Mouse (Mus musculus): Measurements from ENCODE around the gene Ankrd33b. TPM values are rescaled to one million over a fixed set of nuclear protein-coding genes. Genes with fewer than 3 reads are reported as not detected.
A peak's percentile ranks its signal among the peaks of the same experiment; 100 is the strongest.

Gene Ankrd33b
- total and polyA plus RNA-seq, 2 experiments from 2014 or later, result 0.99 to 1.1 TPM

DNA sequence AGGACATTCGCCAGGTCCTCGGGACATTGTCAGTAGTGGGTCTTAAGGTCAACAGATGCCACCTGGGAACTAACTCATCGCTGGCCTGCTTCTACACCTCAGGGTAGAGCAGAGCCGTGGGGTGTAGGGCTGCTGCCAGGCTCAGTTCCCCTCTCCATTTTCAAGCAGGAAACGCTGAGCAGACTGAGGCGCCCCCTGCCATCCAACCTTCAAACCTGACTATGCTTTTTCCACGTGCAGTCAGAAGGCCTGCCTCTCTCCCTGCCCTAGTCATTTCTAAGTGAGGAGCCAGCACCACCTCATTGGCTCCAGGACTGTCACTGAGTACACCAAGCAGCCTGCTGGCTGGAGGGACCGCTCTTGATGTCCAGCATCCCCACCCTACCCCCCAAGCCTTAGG is 114.1 kb downstream of the Ankrd33b start:
- WGBS, result 75% methylated on average over 8 of the region's 8 CpGs
- H3K27ac ChIP-seq (ENCODE audit: low read depth, low read length), result no peak overlapping the region
- no peak overlapping the region for H3K4me2 ChIP-seq (ENCODE audit: low read depth, low read length, poor library complexity, severe bottlenecking)
- no peak for ATAC-seq (ENCODE audit: low FRiP score)
- H3K4me3 ChIP-seq (ENCODE audit: low read depth, low read length), result no peak overlapping the region
- no peaks in the 10 kb centered on the region for H3K36me3 ChIP-seq (ENCODE audit: insufficient read depth, low read length)
- H3K9me3 ChIP-seq (ENCODE audit: low read length), result no peaks in the 10 kb centered on the region
- H3K4me1 ChIP-seq (ENCODE audit: insufficient read depth, low read length), result 0 out of 2 replicates have a peak, but pooled peaks cover 3% of the 10 kb centered on the region
- no peaks in the 10 kb centered on the region for H3K27me3 ChIP-seq (ENCODE audit: insufficient read depth, low read length)
- peak; percentile 35 for TF ChIP-seq CTCF (IDR thresholded peaks at IDR 0.05)
- H3K9ac ChIP-seq (replicated peaks; ENCODE audit: low read length, poor library complexity, severe bottlenecking), result no peak overlapping the region
- DNase-seq (ENCODE audit: low spot score), result no peak

DNA sequence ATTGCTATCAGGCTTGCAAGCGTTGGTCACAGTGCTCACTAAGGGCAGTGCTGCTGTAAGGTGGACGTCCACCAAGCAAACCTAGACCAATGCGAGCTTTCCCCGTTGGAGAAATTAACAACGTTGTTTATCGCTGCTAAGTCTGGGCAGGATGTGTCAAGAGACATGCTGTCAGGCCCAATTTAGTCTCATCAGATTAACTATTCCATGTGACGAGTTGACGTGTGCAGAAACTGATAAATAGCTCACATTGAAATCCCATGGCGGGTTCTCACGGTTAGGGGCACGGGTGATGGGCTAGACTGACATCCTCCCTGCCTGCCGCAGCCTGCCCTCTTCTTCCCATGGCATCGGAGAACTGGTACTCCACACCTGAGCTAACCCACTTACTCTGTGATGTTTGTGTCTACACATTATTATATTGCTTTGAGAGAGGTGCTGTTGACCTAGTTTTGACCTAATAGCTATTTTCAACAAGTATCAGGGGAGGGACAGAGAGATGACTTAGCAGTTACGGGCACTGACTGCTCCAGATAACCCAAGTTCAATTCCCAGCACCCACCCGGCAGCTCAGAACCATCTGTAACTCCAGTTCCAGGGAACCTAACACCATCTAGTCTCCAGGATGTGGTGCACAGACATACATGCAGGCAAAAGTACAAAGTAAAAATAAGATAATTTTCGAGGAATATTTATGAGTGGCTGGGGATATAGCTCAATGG is 114.8 kb downstream of the Ankrd33b start:
- 55% methylated on average over 16 of the region's 16 CpGs for WGBS
- H3K36me3 ChIP-seq (ENCODE audit: insufficient read depth, low read length), result no peaks in the 10 kb centered on the region
- no peaks in the 10 kb centered on the region for H3K9me3 ChIP-seq (ENCODE audit: low read length)
- no peak overlapping the region for H3K27ac ChIP-seq (ENCODE audit: low read depth, low read length)
- H3K27me3 ChIP-seq (ENCODE audit: insufficient read depth, low read length), result no peaks in the 10 kb centered on the region
- H3K4me3 ChIP-seq (ENCODE audit: low read depth, low read length), result no peak overlapping the region
- DNase-seq (ENCODE audit: low spot score) (no peak), ATAC-seq (ENCODE audit: low FRiP score) (no peak)
- no peak for TF ChIP-seq CTCF (IDR thresholded peaks at IDR 0.05)
- 0 out of 2 replicates have a peak, but pooled peaks cover 3% of the 10 kb centered on the region for H3K4me1 ChIP-seq (ENCODE audit: insufficient read depth, low read length)
- no peak overlapping the region for H3K4me2 ChIP-seq (ENCODE audit: low read depth, low read length, poor library complexity, severe bottlenecking)
- H3K9ac ChIP-seq (replicated peaks; ENCODE audit: low read length, poor library complexity, severe bottlenecking), result no peak overlapping the region

DNA sequence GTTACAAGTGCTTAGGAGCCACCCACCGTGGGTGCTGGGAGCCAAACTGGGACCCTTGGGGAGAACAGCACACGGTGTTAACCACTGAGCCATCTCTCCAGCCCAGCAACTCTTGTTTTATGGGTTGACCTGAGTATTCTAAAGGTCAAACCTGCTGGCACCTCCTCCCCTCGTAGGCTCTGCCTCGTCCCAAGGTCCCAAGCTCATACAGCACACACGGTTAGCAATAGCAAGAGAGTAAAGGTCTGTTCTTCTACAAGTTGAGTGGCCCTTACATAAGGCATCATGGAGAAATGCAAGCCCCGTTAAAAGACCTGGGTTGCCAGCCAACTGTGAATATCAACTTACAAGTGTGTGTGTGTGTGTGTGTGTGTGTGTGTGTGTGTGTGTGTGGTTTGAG is 116.3 kb downstream of the Ankrd33b start:
- no peak for DNase-seq (ENCODE audit: low spot score)

DNA sequence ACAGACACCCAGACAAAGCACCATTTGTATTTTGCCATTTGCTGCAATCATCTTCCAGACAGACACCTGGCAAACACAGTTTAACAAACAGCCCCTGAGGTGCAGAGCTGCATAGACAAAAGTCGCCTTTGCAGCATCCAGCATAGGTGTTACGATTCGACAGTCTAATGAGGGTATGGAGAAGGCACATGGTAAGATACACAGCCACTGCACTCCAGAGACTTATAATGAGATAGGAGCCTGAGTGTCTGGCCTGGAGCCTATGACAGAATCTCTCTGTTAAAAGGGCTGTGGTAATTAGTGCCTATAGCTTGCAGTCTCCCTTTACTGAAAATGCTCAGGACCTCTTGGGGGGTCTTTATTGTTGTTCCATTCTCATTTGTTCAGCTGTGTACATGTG is 116.8 kb downstream of the Ankrd33b start:
- Histone ChIP-seq H3K9ac (replicated peaks; ENCODE audit: low read length, poor library complexity, severe bottlenecking) (no peak overlapping the region), H3K9me3 (ENCODE audit: low read length) (no peaks in the 10 kb centered on the region), H3K4me3 (ENCODE audit: low read depth, low read length) (no peak overlapping the region), H3K4me1 (ENCODE audit: insufficient read depth, low read length) (0 out of 2 replicates have a peak, but pooled peaks cover 3% of the 10 kb centered on the region), H3K36me3 (ENCODE audit: insufficient read depth, low read length) (no peaks in the 10 kb centered on the region), H3K27me3 (ENCODE audit: insufficient read depth, low read length) (no peaks in the 10 kb centered on the region), H3K4me2 (ENCODE audit: low read depth, low read length, poor library complexity, severe bottlenecking) (no peak overlapping the region), H3K27ac (ENCODE audit: low read depth, low read length) (no peak overlapping the region)
- ATAC-seq (ENCODE audit: low FRiP score) (no peak), DNase-seq (ENCODE audit: low spot score) (no peak)
- TF ChIP-seq CTCF (IDR thresholded peaks at IDR 0.05), result no peak
- WGBS, result 49% methylated on average over 3 of the region's 3 CpGs

More for the DNA sequence above, 116.3 kb downstream of the Ankrd33b start:
- H3K9ac ChIP-seq (replicated peaks; ENCODE audit: low read length, poor library complexity, severe bottlenecking), result no peak overlapping the region
- no peak for TF ChIP-seq CTCF (IDR thresholded peaks at IDR 0.05)
- H3K4me2 ChIP-seq (ENCODE audit: low read depth, low read length, poor library complexity, severe bottlenecking), result no peak overlapping the region
- no peaks in the 10 kb centered on the region for H3K27me3 ChIP-seq (ENCODE audit: insufficient read depth, low read length)
- no peak overlapping the region for H3K27ac ChIP-seq (ENCODE audit: low read depth, low read length)
- H3K9me3 ChIP-seq (ENCODE audit: low read length), result no peaks in the 10 kb centered on the region
- no peak overlapping the region for H3K4me3 ChIP-seq (ENCODE audit: low read depth, low read length)
- ATAC-seq (ENCODE audit: low FRiP score), result no peak
- 0 out of 2 replicates have a peak, but pooled peaks cover 3% of the 10 kb centered on the region for H3K4me1 ChIP-seq (ENCODE audit: insufficient read depth, low read length)
- 84% methylated on average over 6 of the region's 6 CpGs for WGBS
- no peaks in the 10 kb centered on the region for H3K36me3 ChIP-seq (ENCODE audit: insufficient read depth, low read length)

DNA sequence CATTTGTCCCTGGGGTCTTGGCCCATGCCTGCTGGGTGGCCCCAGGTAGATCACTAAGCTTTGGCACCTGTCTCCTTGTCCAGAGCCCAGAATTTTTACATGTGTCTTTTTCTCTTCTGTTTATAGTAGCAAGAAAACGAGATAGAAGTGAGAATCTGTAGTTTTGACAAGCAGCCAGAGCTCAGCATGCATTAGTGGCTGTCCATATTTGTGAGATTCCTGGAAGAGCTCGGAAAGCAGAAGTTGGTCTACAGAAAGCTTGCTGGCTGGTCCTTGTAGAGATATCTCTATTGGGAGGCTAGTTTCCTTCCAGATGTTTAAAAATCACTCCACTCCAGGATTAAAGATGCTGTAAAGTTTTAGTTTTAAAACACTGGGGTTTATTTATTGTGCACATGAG is 117.5 kb downstream of the Ankrd33b start:
- no peak for ATAC-seq (ENCODE audit: low FRiP score)
- Histone ChIP-seq H3K4me1 (ENCODE audit: insufficient read depth, low read length) (0 out of 2 replicates have a peak, but pooled peaks cover 3% of the 10 kb centered on the region), H3K9ac (replicated peaks; ENCODE audit: low read length, poor library complexity, severe bottlenecking) (no peak overlapping the region), H3K27ac (ENCODE audit: low read depth, low read length) (no peak overlapping the region), H3K36me3 (ENCODE audit: insufficient read depth, low read length) (no peaks in the 10 kb centered on the region), H3K4me3 (ENCODE audit: low read depth, low read length) (no peak overlapping the region), H3K4me2 (ENCODE audit: low read depth, low read length, poor library complexity, severe bottlenecking) (no peak overlapping the region), H3K9me3 (ENCODE audit: low read length) (no peaks in the 10 kb centered on the region), H3K27me3 (ENCODE audit: insufficient read depth, low read length) (no peaks in the 10 kb centered on the region)
- TF ChIP-seq CTCF (IDR thresholded peaks at IDR 0.05), result no peak
- WGBS, result 62% methylated on average over 2 of the region's 2 CpGs
- DNase-seq (ENCODE audit: low spot score), result no peak

DNA sequence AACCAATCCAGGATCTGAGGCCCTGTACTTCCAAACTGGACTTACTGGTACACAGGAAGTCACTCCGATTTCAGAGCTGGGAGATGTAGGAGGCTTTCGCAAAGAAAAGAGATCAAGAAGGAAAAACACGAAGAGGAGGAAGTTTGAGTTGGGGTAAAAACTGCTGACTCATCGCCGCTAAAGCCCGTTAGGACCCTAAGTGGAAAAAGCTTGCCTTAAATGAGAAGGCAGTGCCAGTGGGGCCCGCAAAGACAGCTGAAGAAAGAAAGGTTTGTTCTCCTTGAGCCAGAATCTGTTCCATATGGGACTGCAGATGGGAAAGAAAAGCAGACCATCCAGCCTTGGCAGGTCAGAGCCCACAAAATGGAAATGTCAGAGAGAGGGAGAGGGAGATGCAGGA is 118.6 kb downstream of the Ankrd33b start:
- Histone ChIP-seq H3K9me3 (ENCODE audit: low read length) (no peaks in the 10 kb centered on the region), H3K36me3 (ENCODE audit: insufficient read depth, low read length) (no peaks in the 10 kb centered on the region), H3K27me3 (ENCODE audit: insufficient read depth, low read length) (no peaks in the 10 kb centered on the region), H3K9ac (replicated peaks; ENCODE audit: low read length, poor library complexity, severe bottlenecking) (no peak overlapping the region), H3K4me3 (ENCODE audit: low read depth, low read length) (no peak overlapping the region), H3K4me1 (ENCODE audit: insufficient read depth, low read length) (0 out of 2 replicates have a peak, but pooled peaks cover 3% of the 10 kb centered on the region), H3K4me2 (ENCODE audit: low read depth, low read length, poor library complexity, severe bottlenecking) (no peak overlapping the region), H3K27ac (ENCODE audit: low read depth, low read length) (no peak overlapping the region)
- WGBS, result 74% methylated on average over 7 of the region's 7 CpGs
- no peak for DNase-seq (ENCODE audit: low spot score)
- TF ChIP-seq CTCF (IDR thresholded peaks at IDR 0.05), result no peak
- no peak for ATAC-seq (ENCODE audit: low FRiP score)

Data from midbrain, postnatal 0 days (tissue).